Comparison of ENCODE assay signal across 8 mouse cellular contexts in genomic region chr1:152746426-152746825, GRCm38 (mm10). TPM values are rescaled to one million over a fixed set of nuclear protein-coding genes. Genes with fewer than 3 reads are reported as not detected.
A peak's percentile ranks its signal among the peaks of the same experiment; 100 is the strongest.
DNase-seq lines count a peak whose midpoint lies in the region; ATAC-seq and TF ChIP-seq lines count a peak whose summit lies in the region.

No protein-coding gene starts in this region.

- no peak overlapping the region for H3K4me3 ChIP-seq in intestine, postnatal 0 days (ENCODE audit: low read depth, low read length)
- H3K4me3 ChIP-seq in midbrain, embryonic 14.5 days (replicated peaks; ENCODE audit: low read depth, low read length) = no peak overlapping the region

- H3K9me3 ChIP-seq in intestine, postnatal 0 days (ENCODE audit: control insufficient read depth) = no peaks in the 10 kb centered on the region
- no peaks in the 10 kb centered on the region for H3K9me3 ChIP-seq in midbrain, embryonic 14.5 days (ENCODE audit: control insufficient read depth, low read length)

- peak; percentile 91 for TF ChIP-seq CTCF in intestine, postnatal 0 days (IDR thresholded peaks at IDR 0.05; ENCODE audit: low read depth)

- no peaks in the 10 kb centered on the region for H3K27me3 ChIP-seq in intestine, postnatal 0 days (replicated peaks; ENCODE audit: control insufficient read depth, insufficient read depth, low read length)
- H3K27me3 ChIP-seq in midbrain, embryonic 14.5 days (ENCODE audit: control insufficient read depth, insufficient read depth, low read length) = no peaks in the 10 kb centered on the region

- WGBS in intestine, postnatal 0 days = 6% methylated on average over 5 of the region's 5 CpGs
- WGBS in midbrain, embryonic 14.5 days = 2% methylated on average over 5 of the region's 5 CpGs

- no peaks in the 10 kb centered on the region for H3K4me1 ChIP-seq in intestine, postnatal 0 days (replicated peaks; ENCODE audit: control insufficient read depth, insufficient read depth, low read length)
- no peaks in the 10 kb centered on the region for H3K4me1 ChIP-seq in midbrain, embryonic 14.5 days (ENCODE audit: control insufficient read depth, insufficient read depth, low read length)

- intact Hi-C loops in gastrocnemius, postnatal 36 days (cut with DNase I) = loop anchor here (1.0 kb wide), 1 partner anchor 222 kb away; no protein-coding TSS in a partner anchor
- intact Hi-C loops in left cerebral cortex, postnatal 14 days (cut with DNase I) = loop anchor here (2.0 to 10.0 kb wide), 3 partner anchors 104 to 342 kb away; no protein-coding TSS in a partner anchor

- DNase-seq in adrenal gland, adult 2 months = peak; percentile 77
- DNase-seq in embryo, embryonic 10.5 days (ENCODE audit: low spot score) = peak; percentile 90
- peak; percentile 70 to 79 for DNase-seq in gastrocnemius, postnatal 36 days
- DNase-seq in left cerebral cortex, postnatal 14 days (ENCODE audit: low spot score in 2 of 2) = peak; percentile 90 to 92
- DNase-seq in midbrain, embryonic 14.5 days = peak; percentile 94
- DNase-seq in spleen, adult 12 weeks (ENCODE audit: low spot score) = peak; percentile 31

- no peak overlapping the region for H3K9ac ChIP-seq in intestine, postnatal 0 days (ENCODE audit: low read depth, low read length)
- H3K9ac ChIP-seq in midbrain, embryonic 14.5 days (replicated peaks; ENCODE audit: low read length) = 0 out of 2 replicates have a peak overlapping the region, but pooled peaks have one; percentile 26

- no peak overlapping the region for H3K27ac ChIP-seq in intestine, postnatal 0 days (ENCODE audit: low read depth, low read length)
- no peak overlapping the region for H3K27ac ChIP-seq in midbrain, embryonic 14.5 days (replicated peaks; ENCODE audit: low read depth, low read length)

- H3K36me3 ChIP-seq in intestine, postnatal 0 days (ENCODE audit: control insufficient read depth, insufficient read depth) = no peaks in the 10 kb centered on the region
- no peaks in the 10 kb centered on the region for H3K36me3 ChIP-seq in midbrain, embryonic 14.5 days (ENCODE audit: control insufficient read depth, insufficient read depth, low read length)

- no peak overlapping the region for H3K4me2 ChIP-seq in intestine, postnatal 0 days (replicated peaks; ENCODE audit: low read depth)
- no peak overlapping the region for H3K4me2 ChIP-seq in midbrain, embryonic 14.5 days (ENCODE audit: low read length)

- ATAC-seq in intestine, postnatal 0 days = peak; percentile 19; the same call in 1 of the 2 replicates
- ATAC-seq in midbrain, embryonic 14.5 days (ENCODE audit: low FRiP score, low TSS enrichment) = no peak; the same call in 1 of the 2 replicates
- no peak for ATAC-seq in erythroid progenitor cell, adult 5-6 weeks (replicated peaks; ENCODE audit: low FRiP score, poor library complexity, severe bottlenecking)

RNA-seq across cellular contexts. Expression of gene Apobec4, which starts 3.9 kb away (rescaled TPM):
- not detected for total RNA-seq in adrenal gland, adult 2 months (2021)
- polyA plus RNA-seq in adrenal gland, adult 2 months (2012; rRNA removed) = not detected in 2 replicates
- total RNA-seq in gastrocnemius, postnatal 36 days (2021) = not detected
- polyA plus RNA-seq in intestine, postnatal 0 days (2015; fragmentation: Nextera tagmentation; extraction: Ambion mirVana) = not detected in 2 replicates
- not detected for total RNA-seq in left cerebral cortex, postnatal 14 days (2021)
- not detected in 2 replicates for polyA plus RNA-seq in midbrain, embryonic 14.5 days (2014; fragmentation: Nextera tagmentation; extraction: Ambion mirVana)
- total RNA-seq in erythroid progenitor cell, adult 5-6 weeks (2015; ENCODE audit: low replicate concordance) = not detected in 2 replicates
- not detected in 2 replicates for total RNA-seq in erythroid progenitor cell, adult 5-6 weeks (2017; ENCODE audit: low replicate concordance)

RNA-seq across cellular contexts. Expression of gene Rgl1, which starts 19.7 kb away (rescaled TPM):
- total RNA-seq in adrenal gland, adult 2 months (2021) = 10 to 100 TPM; 17.9 to 38.3 TPM
- 4.3 and 4.4 TPM in 2 replicates for polyA plus RNA-seq in adrenal gland, adult 2 months (2012; rRNA removed)
- 10 to 100 TPM; 10.8 to 10.9 TPM for total RNA-seq in gastrocnemius, postnatal 36 days (2021)
- polyA plus RNA-seq in intestine, postnatal 0 days (2015; fragmentation: Nextera tagmentation; extraction: Ambion mirVana) = 39.4 and 43.5 TPM in 2 replicates
- 100 to 1,000 TPM; 103 to 105 TPM for total RNA-seq in left cerebral cortex, postnatal 14 days (2021)
- polyA plus RNA-seq in midbrain, embryonic 14.5 days (2014; fragmentation: Nextera tagmentation; extraction: Ambion mirVana) = 9.5 and 16.6 TPM in 2 replicates
- 5.0 and 8.4 TPM in 2 replicates for total RNA-seq in erythroid progenitor cell, adult 5-6 weeks (2015; ENCODE audit: low replicate concordance)
- 30.9 and 32.8 TPM in 2 replicates for total RNA-seq in erythroid progenitor cell, adult 5-6 weeks (2017; ENCODE audit: low replicate concordance)

RNA-seq across cellular contexts. Expression of gene Arpc5, which starts 19.9 kb away (rescaled TPM):
- total RNA-seq in adrenal gland, adult 2 months (2021) = 100 to 1,000 TPM in 1 of 2 experiments, 10 to 100 TPM in 1; 89.9 to 103 TPM
- 11.6 and 12.3 TPM in 2 replicates for polyA plus RNA-seq in adrenal gland, adult 2 months (2012; rRNA removed)
- 10 to 100 TPM; 11.9 to 12.5 TPM for total RNA-seq in gastrocnemius, postnatal 36 days (2021)
- 460 and 468 TPM in 2 replicates for polyA plus RNA-seq in intestine, postnatal 0 days (2015; fragmentation: Nextera tagmentation; extraction: Ambion mirVana)
- total RNA-seq in left cerebral cortex, postnatal 14 days (2021) = 100 to 1,000 TPM; 146 to 147 TPM
- 395 and 418 TPM in 2 replicates for polyA plus RNA-seq in midbrain, embryonic 14.5 days (2014; fragmentation: Nextera tagmentation; extraction: Ambion mirVana)
- total RNA-seq in erythroid progenitor cell, adult 5-6 weeks (2015; ENCODE audit: low replicate concordance) = 179 and 205 TPM in 2 replicates
- 67.3 and 71.2 TPM in 2 replicates for total RNA-seq in erythroid progenitor cell, adult 5-6 weeks (2017; ENCODE audit: low replicate concordance)

RNA-seq across cellular contexts. Expression of gene Ncf2, which starts 53.6 kb away (rescaled TPM):
- total RNA-seq in adrenal gland, adult 2 months (2021) = 1 to 10 TPM; 4.8 to 4.9 TPM
- 1.6 and 1.7 TPM in 2 replicates for polyA plus RNA-seq in adrenal gland, adult 2 months (2012; rRNA removed)
- total RNA-seq in gastrocnemius, postnatal 36 days (2021) = 1 to 10 TPM in 1 of 2 experiments, under 1 TPM in 1; 0.54 to 2.4 TPM
- polyA plus RNA-seq in intestine, postnatal 0 days (2015; fragmentation: Nextera tagmentation; extraction: Ambion mirVana) = 9.1 and 9.7 TPM in 2 replicates
- 1 to 10 TPM; 3.4 to 3.9 TPM for total RNA-seq in left cerebral cortex, postnatal 14 days (2021)
- 0.69 and 3.4 TPM in 2 replicates for polyA plus RNA-seq in midbrain, embryonic 14.5 days (2014; fragmentation: Nextera tagmentation; extraction: Ambion mirVana)
- total RNA-seq in erythroid progenitor cell, adult 5-6 weeks (2015; ENCODE audit: low replicate concordance) = 28.9 and 35.3 TPM in 2 replicates
- total RNA-seq in erythroid progenitor cell, adult 5-6 weeks (2017; ENCODE audit: low replicate concordance) = 21.6 and 26.7 TPM in 2 replicates

Comparison
In these comparisons a context has a peak if more than half of its experiments do, and no peak if none do; other contexts are left out.
1. DNase-seq: peak in every context shown above with its lines; median percentile 94 in midbrain, embryonic 14.5 days; 91 in left cerebral cortex, postnatal 14 days; 90 in embryo, embryonic 10.5 days; 77 in adrenal gland, adult 2 months; 74 in gastrocnemius, postnatal 36 days; 31 in spleen, adult 12 weeks.
2. RNA of gene Arpc5, which starts 19.9 kb away (total RNA-seq): 67.3 to 205 TPM in erythroid progenitor cell, adult 5-6 weeks, 146 to 147 TPM in left cerebral cortex, postnatal 14 days and 89.9 to 103 TPM in adrenal gland, adult 2 months; 11.9 to 12.5 TPM in gastrocnemius, postnatal 36 days; every median in the first group is over 4 times any median in the second.